Mouse (Mus musculus) monocyte, adult 2 months (primary cell): Measurements from ENCODE around the gene Tmprss7.

Experiments
- DNase-seq, 2 experiments: peaks; one replicate each; pipeline ENCODE4 v3.0.0; 2022; ENCODE audit warnings: low spot score in 2 of 2, low read depth in 1 of 2

Gene Tmprss7

GRCm38 (mm10) chr16:45630347-45630960 is 63.0 kb downstream of the Tmprss7 start:
- DNase-seq: peak in 1 of 2 experiments; percentile 37

GRCm38 (mm10) chr16:45629497-45630105 is 63.9 kb downstream of the Tmprss7 start:
- DNase-seq: no peak

GRCm38 (mm10) chr16:45625342-45625741 is 68.1 kb downstream of the Tmprss7 start:
- no peak for DNase-seq

GRCm38 (mm10) chr16:45624791-45625190 is 68.7 kb downstream of the Tmprss7 start:
- DNase-seq: no peak

GRCm38 (mm10) chr16:45623230-45623629 is 70.2 kb downstream of the Tmprss7 start:
- DNase-seq: no peak

- DNase-seq: no peak
Observed at GRCm38 (mm10) chr16:45619751-45620375, 73.6 kb downstream of the Tmprss7 start.

GRCm38 (mm10) chr16:45615944-45616343 is 77.5 kb downstream of the Tmprss7 start:
- DNase-seq: no peak

- DNase-seq: no peak
Observed at GRCm38 (mm10) chr16:45613247-45613646, 80.2 kb downstream of the Tmprss7 start.

- no peak for DNase-seq
Observed at GRCm38 (mm10) chr16:45610267-45610666, 83.2 kb downstream of the Tmprss7 start, which contains the start of gene Gcsam. Gcsam (plus strand) TSS chr16:45610380.

GRCm38 (mm10) chr16:45609300-45609699 is 84.2 kb downstream of the Tmprss7 start:
- DNase-seq: no peak

GRCm38 (mm10) chr16:45608481-45608954 is 84.9 kb downstream of the Tmprss7 start:
- no peak for DNase-seq
